Mouse (Mus musculus) hindbrain, embryonic 11.5 days (tissue): Measurements from ENCODE around the gene Gm1043. TPM values are rescaled to one million over a fixed set of nuclear protein-coding genes. Genes with fewer than 3 reads are reported as not detected.

Experiments
- ATAC-seq: fragments of 200-750 bp; cut with Nextera tagmentation; 2 replicates; pipeline ENCODE4 v1.8.0; 2017; ENCODE audit warnings: mild to moderate bottlenecking, moderate TSS enrichment, moderate library complexity; ENCODE audit not compliant: low FRiP score
- DNase-seq: peaks from one replicate; pipeline ENCODE4 v3.0.0-alpha.2; 2015; ENCODE audit warnings: low spot score
- H3K27ac ChIP-seq: fragments of 300-500 bp; sonication (generic); 2 replicates; pipeline ENCODE4 v1.5.1; 2014; ENCODE audit warnings: mild to moderate bottlenecking, low read depth, low read length
- H3K27me3 ChIP-seq: fragments of 300-500 bp; sonication (generic); 2 replicates; pipeline ENCODE4 v1.6.1; 2014; ENCODE audit warnings: mild to moderate bottlenecking, low read length, moderate library complexity, mixed read lengths; ENCODE audit not compliant: control insufficient read depth, insufficient read depth
- H3K36me3 ChIP-seq: fragments of 300-500 bp; sonication (generic); 2 replicates; pipeline ENCODE4 v1.6.1; 2014; ENCODE audit warnings: mild to moderate bottlenecking, low read length, moderate library complexity, mixed read lengths; ENCODE audit not compliant: control insufficient read depth, insufficient read depth
- H3K4me1 ChIP-seq: fragments of 300-500 bp; sonication (generic); replicated peaks from 2 replicates; pipeline ENCODE4 v1.6.1; 2014; ENCODE audit warnings: low read length, mixed read lengths; ENCODE audit not compliant: control insufficient read depth, insufficient read depth
- H3K4me2 ChIP-seq: fragments of 300-500 bp; sonication (generic); replicated peaks from 2 replicates; pipeline ENCODE4 v1.6.1; 2014; ENCODE audit warnings: mild to moderate bottlenecking, low read depth, low read length
- H3K4me3 ChIP-seq: fragments of 300-500 bp; sonication (generic); 2 replicates; pipeline ENCODE4 v1.5.1; 2014; ENCODE audit warnings: low read depth, low read length
- H3K9ac ChIP-seq: fragments of 300-500 bp; sonication (generic); 2 replicates; pipeline ENCODE4 v1.6.1; 2014; ENCODE audit warnings: low read depth, low read length
- H3K9me3 ChIP-seq: fragments of 300-500 bp; sonication (generic); 2 replicates; pipeline ENCODE4 v1.6.1; 2016; ENCODE audit warnings: low read length; ENCODE audit not compliant: control insufficient read depth
- WGBS: fragments of 180-500 bp; shearing (Covaris S2); extraction: QIAGEN DNeasy Blood & Tissue Kit; methylation state at CpG from one replicate; pipeline ENCODE4 v1.1.7; 2014; 5-methylcytosine and 5-hydroxymethylcytosine counted together
- polyA plus RNA-seq: library from polyadenylated mRNA; unstranded; fragments of >200 nt; fragmentation: Nextera tagmentation; extraction: Ambion mirVana; gene quantifications from 2 replicates; pipeline ENCODE4 v1.2.1, GENCODE M21; 2014

Gene Gm1043
- polyA plus RNA-seq, 1 experiment from 2014 or later = 0.09 TPM

DNA sequence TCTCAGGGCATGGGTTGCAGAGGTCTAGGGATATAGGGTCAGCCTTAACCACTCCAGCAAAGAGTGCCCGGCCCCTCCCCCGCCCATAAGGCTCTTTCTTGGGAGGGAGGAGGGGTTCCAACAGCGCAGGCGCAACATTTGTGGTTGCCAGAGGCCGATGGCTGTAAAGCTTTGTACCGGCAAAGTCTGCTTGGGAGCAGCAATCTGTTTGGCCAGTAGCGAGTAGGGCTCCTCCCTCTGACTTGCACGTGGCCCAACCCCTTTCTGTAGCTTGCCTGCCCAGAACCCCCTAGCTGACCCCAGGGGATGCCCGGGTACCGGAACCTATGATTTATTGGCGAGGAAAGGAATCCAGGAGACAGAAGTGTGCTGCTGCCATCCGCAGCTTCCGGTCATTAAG lies 159.0 kb downstream of the Gm1043 start:
- under 1% methylated on average over 13 of the region's 13 CpGs for WGBS
- Histone ChIP-seq H3K36me3 (no peaks in the 10 kb centered on the region), H3K4me2 (peak overlapping the region; percentile 80), H3K27ac (peak overlapping the region; percentile 92), H3K9me3 (no peaks in the 10 kb centered on the region), H3K9ac (peak overlapping the region; percentile 70), H3K27me3 (peaks cover 35% of the 10 kb centered on the region), H3K4me1 (peaks cover 5% of the 10 kb centered on the region; the same call in 1 of the 2 replicates), H3K4me3 (peak overlapping the region; percentile 52)
- peak; percentile 51 for ATAC-seq
- peak; percentile 83 for DNase-seq

DNA sequence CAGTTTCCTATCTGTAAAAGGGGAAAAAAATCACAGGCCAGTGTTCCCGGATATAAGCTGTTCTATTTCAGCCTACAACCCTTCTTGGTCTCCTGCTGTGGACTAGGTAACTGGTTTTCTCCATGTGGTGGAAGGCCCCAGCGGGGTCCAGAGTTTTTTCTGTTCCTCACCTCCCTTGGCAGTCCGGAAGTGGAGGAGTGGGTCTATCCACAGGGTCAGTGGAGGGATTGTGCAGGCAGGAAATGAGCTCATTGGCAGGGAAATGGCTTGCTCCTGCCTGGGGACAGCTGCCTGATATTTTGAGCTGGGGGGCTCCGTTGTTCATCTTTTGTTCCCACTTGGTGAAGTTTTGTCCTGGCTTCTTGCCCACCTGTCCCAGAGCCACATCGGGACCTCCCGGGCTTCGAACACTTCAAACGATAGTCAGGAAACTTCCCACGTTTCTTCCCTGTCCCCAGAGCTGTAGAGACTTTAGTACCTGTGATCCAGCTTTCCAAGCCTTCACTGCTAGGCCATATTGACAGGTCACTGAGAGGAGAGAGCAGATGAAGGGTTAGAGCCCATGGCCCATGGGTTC lies 159.6 kb downstream of the Gm1043 start:
- Histone ChIP-seq H3K4me3 (peak overlapping the region; percentile 52), H3K9ac (peak overlapping the region; percentile 3; the same call in 1 of the 2 replicates), H3K27ac (peak overlapping the region; percentile 92), H3K36me3 (no peaks in the 10 kb centered on the region), H3K4me1 (peaks cover 7% of the 10 kb centered on the region; the same call in 1 of the 2 replicates), H3K4me2 (peak overlapping the region; percentile 80), H3K9me3 (no peaks in the 10 kb centered on the region), H3K27me3 (peaks cover 34% of the 10 kb centered on the region)
- 35% methylated on average over 9 of the region's 9 CpGs for WGBS
- peak; percentile 36 for DNase-seq
- no peak for ATAC-seq

GRCm38 (mm10) chr5:37245651-37246050 lies 160.5 kb downstream of the Gm1043 start:
- H3K4me3 ChIP-seq = peak overlapping the region; percentile 52
- DNase-seq = peak; percentile 81
- no peaks in the 10 kb centered on the region for H3K9me3 ChIP-seq
- peak; percentile 45 for ATAC-seq
- H3K4me2 ChIP-seq = peak overlapping the region; percentile 80
- H3K27ac ChIP-seq = peak overlapping the region; percentile 92
- no peaks in the 10 kb centered on the region for H3K36me3 ChIP-seq
- H3K4me1 ChIP-seq = peaks cover 6% of the 10 kb centered on the region
- H3K9ac ChIP-seq = peak overlapping the region; percentile 79
- WGBS = 0% methylated on average over 35 of the region's 42 CpGs
- H3K27me3 ChIP-seq = peaks cover 29% of the 10 kb centered on the region

GRCm38 (mm10) chr5:37246138-37246910 lies 161.2 kb downstream of the Gm1043 start:
- H3K4me2 ChIP-seq = peak overlapping the region; percentile 80
- WGBS = 1% methylated on average over 32 of the region's 37 CpGs
- H3K27me3 ChIP-seq = peaks cover 22% of the 10 kb centered on the region
- H3K27ac ChIP-seq = peak overlapping the region; percentile 92
- peaks cover 7% of the 10 kb centered on the region; the same call in 1 of the 2 replicates for H3K4me1 ChIP-seq
- DNase-seq (peak; percentile 76), ATAC-seq (peak; percentile 66)
- H3K4me3 ChIP-seq = peak overlapping the region; percentile 52
- H3K9me3 ChIP-seq = no peaks in the 10 kb centered on the region
- H3K9ac ChIP-seq = peak overlapping the region; percentile 79
- no peaks in the 10 kb centered on the region for H3K36me3 ChIP-seq

GRCm38 (mm10) chr5:37247456-37247855 lies 162.3 kb downstream of the Gm1043 start:
- Histone ChIP-seq H3K4me2 (peak overlapping the region; percentile 80), H3K9ac (peak overlapping the region; percentile 34), H3K4me3 (peak overlapping the region; percentile 52), H3K9me3 (no peaks in the 10 kb centered on the region), H3K4me1 (peaks cover 7% of the 10 kb centered on the region; the same call in 1 of the 2 replicates), H3K27me3 (peaks cover 12% of the 10 kb centered on the region), H3K36me3 (no peaks in the 10 kb centered on the region), H3K27ac (peak overlapping the region; percentile 92)
- WGBS = 45% methylated on average over 4 of the region's 4 CpGs
- DNase-seq (peak; percentile 21), ATAC-seq (no peak)

GRCm38 (mm10) chr5:37248870-37249269 lies 163.7 kb downstream of the Gm1043 start:
- peaks cover 3% of the 10 kb centered on the region; the same call in 1 of the 2 replicates for H3K27me3 ChIP-seq
- peak overlapping the region; percentile 80; the same call in 1 of the 2 replicates for H3K4me2 ChIP-seq
- peak overlapping the region; percentile 8; the same call in 1 of the 2 replicates for H3K4me3 ChIP-seq
- WGBS = 72% methylated on average over 3 of the region's 3 CpGs
- H3K4me1 ChIP-seq = peaks cover 7% of the 10 kb centered on the region; the same call in 1 of the 2 replicates
- H3K9ac ChIP-seq = peak overlapping the region; percentile 23; the same call in 1 of the 2 replicates
- no peak for DNase-seq
- no peak overlapping the region for H3K27ac ChIP-seq
- H3K36me3 ChIP-seq = no peaks in the 10 kb centered on the region
- no peaks in the 10 kb centered on the region for H3K9me3 ChIP-seq
- no peak for ATAC-seq

- Histone ChIP-seq H3K36me3 (no peaks in the 10 kb centered on the region), H3K9ac (no peak overlapping the region), H3K9me3 (no peaks in the 10 kb centered on the region), H3K4me2 (no peak overlapping the region), H3K4me1 (peaks cover 11% of the 10 kb centered on the region; the same call in 1 of the 2 replicates), H3K27ac (no peak overlapping the region), H3K27me3 (no peaks in the 10 kb centered on the region), H3K4me3 (no peak overlapping the region)
- no peak for DNase-seq
- no peak for ATAC-seq
- WGBS = 83% methylated on average over 3 of the region's 3 CpGs
These were observed 166.4 kb downstream of the Gm1043 start for GRCm38 (mm10) chr5:37251596-37251995.

- Histone ChIP-seq H3K4me3 (no peak overlapping the region), H3K9me3 (no peaks in the 10 kb centered on the region), H3K36me3 (no peaks in the 10 kb centered on the region), H3K9ac (no peak overlapping the region), H3K27ac (no peak overlapping the region), H3K27me3 (no peaks in the 10 kb centered on the region), H3K4me2 (no peak overlapping the region), H3K4me1 (peaks cover 11% of the 10 kb centered on the region; the same call in 1 of the 2 replicates)
- ATAC-seq (no peak), DNase-seq (no peak)
- 80% methylated on average over 9 of the region's 9 CpGs for WGBS
These were observed 167.1 kb downstream of the Gm1043 start for GRCm38 (mm10) chr5:37252101-37252804.
